Mouse (Mus musculus) thymus, adult 18-20 months (tissue): ENCODE results near the gene Aldh1a1.
"Not testable (repeated sequence)": the region's sequence is repeated elsewhere in the genome, so short reads cannot be mapped to it uniquely, and the experiment has no call there.

Experiments used
- DNase-seq, 2 experiments: peaks; one replicate each; pipeline ENCODE4 v3.0.0; 2022; ENCODE audit warnings: mixed read lengths in 2 of 2

The Aldh1a1 gene

DNA sequence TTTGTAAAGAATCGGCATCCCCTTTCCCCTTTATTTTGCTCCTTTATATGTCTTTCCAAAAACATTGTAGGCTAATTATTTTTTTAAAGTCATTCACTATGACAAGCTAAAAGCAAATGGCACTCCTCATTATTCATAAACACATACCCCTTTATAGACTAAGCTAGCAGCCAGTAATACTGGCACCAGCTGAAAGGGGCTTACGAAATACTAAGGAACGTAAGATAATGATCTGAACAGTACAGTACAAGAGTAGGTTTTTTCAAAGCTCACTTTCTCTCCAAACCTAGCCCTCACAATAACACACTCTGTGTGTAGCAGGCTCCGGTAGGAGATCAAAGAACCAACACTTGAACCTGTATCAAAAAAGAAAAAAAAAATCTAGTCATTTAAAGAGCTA, 64.7 kb downstream of the Aldh1a1 start:
- DNase-seq: no peak

DNA sequence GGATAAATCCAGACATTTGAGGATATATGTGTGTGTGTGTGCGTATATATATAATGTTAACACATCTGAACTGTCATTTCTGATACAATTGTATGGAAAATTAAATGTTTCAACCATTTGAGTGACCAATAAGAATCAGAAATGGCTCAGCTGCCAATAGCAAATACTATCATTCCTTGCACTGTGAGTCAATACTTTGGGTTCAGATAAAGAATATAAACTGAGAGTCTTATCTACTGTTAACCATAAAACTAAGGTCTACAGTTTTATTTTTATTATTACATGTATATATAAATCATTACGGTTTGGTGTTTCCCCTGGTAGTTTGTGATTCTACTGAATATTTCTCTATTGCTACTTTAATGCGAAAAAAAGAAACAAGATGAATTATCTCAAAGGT, 65.6 kb downstream of the Aldh1a1 start:
- no peak for DNase-seq

DNA sequence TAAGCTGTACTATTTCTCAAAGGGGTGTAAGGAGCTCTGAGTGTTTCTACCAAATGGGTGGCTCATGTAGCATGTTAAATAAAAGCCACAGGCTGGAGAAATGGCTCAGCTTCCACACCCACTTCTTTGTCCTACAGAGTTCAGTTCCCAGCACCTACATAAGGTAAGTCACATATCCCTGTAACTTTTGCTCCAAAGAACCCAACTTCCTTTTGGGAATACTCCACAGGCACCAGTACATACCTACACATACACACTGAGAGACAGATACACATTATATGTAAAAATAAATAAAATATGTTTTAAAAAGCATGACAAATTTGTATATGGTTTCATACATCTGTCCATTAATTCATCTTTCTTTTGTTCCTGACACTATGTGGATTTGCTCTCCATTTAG, 66.0 kb downstream of the Aldh1a1 start:
- no peak for DNase-seq

DNA sequence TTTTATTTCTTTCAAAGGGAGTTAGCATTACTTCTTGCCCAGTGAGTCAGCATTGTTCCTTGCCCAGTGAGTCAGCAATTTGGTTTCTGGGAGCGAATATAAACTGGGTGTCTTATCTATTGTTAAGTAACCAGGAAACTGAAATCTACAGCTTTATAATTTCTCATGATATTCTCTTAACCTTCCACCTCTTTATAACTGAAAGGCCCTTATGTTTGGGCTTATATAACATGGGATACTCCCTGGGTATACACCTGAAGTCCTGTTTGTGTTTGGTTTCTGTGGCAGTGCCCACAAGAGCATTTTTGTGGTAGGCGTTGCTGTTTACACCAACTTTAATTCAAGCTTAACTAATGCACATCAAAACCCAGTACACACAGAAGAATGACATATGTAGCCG, 66.4 kb downstream of the Aldh1a1 start:
- DNase-seq: no peak

DNA sequence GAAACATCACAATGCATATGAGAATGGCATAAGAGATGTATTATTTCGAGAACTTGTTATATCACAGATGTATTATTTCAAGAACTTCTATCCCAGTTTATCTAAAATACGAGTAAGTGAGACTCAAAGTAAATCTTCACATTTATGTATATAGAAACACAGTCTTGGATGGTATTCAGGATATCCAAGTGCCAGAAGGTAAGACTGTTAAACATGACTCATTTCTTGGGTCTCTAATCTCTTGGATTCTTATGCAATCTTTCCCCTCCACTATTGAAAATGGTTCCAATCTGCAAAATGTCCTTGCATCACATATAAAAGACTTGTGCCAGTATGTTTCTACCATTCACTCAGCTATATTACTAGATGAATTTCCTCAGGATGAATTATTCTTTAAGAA, 67.4 kb downstream of the Aldh1a1 start:
- no peak for DNase-seq

DNA sequence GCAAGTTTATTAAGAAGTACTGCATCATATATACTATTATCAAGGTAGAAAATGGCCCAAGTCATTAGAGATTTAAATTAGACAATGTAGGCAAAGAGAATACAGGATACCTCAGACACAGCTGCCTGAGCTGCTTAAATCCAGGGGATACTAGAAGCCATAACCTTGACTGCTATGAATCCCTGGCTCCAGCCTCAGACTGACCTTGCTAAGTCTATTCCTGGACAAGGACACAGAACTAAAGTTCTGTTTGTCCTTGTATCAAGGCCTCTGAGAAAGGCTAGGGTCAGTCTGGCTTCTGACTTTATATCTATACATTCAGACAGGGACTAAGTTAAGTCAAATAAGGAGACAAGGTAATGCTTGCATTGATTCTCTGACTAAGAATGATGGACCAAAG, 69.9 kb downstream of the Aldh1a1 start:
- DNase-seq: no peak

DNA sequence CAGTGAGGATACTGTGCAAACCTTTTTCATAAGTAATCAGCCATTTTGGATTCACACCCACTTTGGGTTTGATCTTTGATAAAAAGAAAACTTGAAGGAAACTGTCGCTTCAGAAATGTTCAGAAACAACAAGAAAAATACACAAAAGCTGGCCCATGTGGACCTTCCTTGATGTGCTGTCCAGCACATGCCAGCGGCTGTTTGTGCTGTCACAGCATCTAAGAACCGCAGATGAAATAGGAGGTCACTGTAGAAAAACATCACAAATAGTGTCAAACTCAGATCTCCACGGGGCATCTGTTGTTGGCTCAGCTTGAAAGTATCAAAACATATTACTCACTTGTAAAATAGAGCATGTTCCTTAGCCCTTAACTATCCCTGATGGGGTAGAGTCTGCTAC, 73.8 kb downstream of the Aldh1a1 start:
- DNase-seq: no peak

DNA sequence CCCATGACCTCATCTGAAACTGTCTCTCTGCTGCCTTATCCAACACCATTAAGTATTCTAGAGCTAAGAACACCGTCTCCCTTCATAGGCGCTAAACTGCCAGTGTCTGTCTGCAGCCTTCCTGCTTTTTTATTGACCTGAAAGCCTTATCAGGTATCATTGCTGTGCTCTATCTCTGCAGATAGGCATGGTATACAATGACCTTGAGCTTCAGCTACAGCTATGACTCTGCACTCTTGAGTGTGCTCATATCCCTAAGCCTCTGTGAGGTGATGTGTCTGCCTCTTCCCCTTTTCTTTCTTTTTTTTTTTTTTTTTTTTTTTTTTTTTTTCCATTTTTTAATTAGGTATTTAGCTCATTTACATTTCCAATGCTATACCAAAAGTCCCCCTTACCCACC, 74.5 kb downstream of the Aldh1a1 start:
- DNase-seq: no peak

DNA sequence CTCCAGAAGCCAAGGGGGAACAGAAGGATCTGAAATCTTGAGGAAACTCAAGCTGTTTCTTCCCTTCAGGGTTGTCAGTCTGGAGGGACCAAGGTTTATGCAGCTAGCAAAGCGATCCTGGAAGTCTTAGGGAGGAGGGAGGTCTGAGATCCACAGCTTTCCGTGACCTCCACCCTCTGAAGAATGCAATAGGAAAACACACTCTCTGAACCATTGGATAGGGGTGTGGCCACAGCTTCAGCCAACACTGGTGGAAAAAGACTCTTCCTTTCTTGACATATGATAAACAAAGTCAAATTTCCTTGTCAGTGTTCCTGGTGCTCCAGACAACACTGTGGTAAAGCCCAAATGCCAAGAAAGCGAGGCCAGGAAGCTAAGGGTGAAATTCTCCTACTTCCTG, 84.5 kb downstream of the Aldh1a1 start:
- no peak for DNase-seq

DNA sequence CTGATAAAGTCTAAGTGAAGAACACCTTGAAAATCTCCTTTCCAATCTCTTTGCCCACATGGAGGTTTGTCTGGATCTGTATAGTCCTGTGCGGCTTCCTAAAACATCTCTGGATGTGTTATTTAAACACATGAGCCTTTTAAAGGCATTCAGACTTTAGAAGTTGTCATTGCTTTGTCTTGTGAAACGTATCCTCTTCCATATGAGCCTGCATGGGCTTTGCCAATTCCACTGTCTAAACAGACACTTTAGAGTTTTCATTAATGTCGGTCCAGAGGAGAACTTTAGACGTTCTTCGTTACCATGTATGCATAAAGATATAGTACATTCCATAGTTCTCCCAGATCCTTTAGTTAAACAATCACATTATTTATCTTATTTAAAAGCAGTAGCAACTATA, 84.9 kb downstream of the Aldh1a1 start:
- no peak for DNase-seq

DNA sequence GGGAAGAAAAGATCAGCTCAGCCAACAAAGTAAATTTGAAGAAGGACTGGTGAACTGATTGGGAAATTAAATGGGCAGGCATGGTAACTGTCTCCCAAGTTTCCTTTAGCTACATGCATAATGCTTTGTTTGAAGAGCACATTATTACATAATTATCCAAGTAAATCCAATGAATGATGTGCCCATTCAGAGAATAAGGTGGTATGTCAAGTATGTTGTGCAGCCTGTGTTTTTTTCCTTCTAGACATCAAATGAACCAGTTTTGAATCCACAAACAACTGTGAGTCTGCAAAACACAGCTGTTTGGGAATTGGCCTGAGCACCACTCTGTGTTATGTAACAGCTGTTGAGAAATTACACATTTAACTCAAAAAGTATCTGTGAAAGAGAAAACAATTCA, 107.4 kb downstream of the Aldh1a1 start:
- DNase-seq: no peak

DNA sequence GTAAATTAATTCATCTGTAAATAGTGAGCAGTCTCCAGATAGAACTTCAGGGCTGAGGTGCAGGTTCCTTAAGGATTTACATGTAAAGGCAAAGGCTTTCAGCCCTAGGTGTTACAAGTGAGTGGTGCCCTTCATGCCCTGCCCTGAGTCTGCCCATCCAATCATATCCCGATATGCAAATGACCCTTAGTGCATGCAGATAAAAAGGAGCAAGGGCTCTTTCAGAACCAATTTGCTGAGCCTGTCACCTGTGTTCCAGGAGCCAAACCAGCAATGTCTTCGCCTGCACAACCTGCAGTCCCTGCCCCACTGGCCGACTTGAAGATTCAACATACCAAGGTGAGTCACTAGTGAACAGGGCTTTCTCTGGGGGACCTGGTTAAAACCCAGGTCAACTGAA, 109.2 kb downstream of the Aldh1a1 start:
- no peak for DNase-seq

DNA sequence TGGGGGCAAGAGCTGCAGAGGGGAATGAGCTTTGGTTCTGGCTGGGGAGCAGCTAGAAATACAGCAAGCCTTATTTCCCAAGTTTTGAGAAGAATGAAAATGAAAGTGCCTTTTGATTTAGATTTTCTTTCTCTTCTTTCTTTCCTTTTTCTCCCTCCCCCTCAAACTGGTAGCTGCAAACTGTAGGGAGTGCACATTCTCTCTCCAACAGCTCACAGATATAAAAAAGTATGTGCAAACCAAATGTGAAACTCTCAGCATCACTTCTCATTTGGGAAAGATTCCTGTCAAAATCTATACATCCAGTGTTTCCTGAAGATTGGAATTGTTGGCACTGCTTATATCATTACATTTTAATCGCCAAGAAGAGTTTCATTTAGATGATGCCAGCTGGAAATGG, 110.7 kb downstream of the Aldh1a1 start:
- DNase-seq: no peak

DNA sequence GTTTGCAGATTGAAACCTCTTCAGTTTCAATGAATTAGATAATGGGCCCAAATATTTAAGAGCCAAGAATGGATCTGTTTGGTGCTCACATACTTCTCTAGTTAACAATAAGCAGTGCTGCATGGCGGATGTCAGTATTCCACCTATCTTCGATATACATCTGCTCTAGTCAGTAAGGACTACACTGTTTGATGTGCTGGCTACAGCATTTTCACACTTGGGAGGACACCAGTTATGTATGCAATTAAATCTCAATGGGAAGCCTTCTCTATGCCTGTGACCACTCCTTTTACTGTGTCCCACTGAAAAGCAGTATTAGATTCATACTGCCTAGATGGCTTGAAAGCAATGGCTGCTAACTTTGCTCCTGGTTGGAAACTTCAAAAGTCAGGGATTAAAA, 111.4 kb downstream of the Aldh1a1 start:
- DNase-seq: no peak

DNA sequence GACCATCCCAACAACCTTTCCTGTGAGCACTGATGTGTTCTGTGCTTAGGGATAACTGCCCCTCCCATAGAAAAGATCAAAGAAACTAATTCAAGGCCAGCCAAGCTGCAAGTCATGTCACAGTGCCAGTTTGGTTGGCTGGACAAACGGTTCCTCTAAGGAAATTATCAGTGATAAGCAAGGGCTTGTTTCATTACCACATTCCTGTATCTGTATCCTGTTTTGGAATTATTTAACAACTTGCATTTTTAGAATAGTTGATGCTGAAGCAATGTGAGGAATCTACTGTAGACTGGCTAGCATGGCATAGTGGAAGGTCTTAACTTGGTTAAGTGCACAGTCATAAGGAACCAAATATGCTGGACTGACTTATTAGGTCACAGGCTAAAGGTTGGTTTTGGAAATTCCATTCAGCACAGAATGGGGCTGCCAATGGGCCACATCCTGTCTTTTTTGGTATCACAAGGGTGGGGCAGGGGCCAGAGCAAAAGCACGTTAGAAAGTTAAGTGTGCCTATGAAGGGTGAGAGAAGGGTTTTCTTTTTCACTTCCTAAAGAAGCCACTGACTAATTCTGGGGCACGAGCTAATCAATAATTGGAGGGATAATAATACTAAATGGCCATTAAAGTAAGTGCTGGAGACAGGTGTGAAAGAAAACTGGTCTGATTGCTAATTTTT, 121.9 kb downstream of the Aldh1a1 start:
- no peak for DNase-seq

DNA sequence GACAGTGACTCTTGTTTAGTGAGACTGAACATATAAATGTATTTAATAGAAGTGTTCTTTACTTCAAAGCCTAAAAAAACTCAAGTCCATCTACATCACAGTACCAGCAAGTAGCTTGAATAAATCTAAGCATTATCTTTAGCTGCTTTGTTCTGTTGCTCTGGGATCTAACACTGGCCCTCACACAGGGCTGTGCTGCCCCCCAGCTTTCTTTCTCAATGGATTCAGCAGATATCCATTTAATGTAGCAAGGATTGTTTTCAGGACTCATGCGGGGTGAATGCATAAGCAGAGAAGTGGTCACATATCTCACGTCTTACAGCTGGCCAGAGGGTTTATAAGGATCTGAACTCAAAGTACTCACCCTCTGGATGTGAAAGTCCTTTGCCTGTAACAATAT, 129.9 kb downstream of the Aldh1a1 start:
- DNase-seq: no peak

DNA sequence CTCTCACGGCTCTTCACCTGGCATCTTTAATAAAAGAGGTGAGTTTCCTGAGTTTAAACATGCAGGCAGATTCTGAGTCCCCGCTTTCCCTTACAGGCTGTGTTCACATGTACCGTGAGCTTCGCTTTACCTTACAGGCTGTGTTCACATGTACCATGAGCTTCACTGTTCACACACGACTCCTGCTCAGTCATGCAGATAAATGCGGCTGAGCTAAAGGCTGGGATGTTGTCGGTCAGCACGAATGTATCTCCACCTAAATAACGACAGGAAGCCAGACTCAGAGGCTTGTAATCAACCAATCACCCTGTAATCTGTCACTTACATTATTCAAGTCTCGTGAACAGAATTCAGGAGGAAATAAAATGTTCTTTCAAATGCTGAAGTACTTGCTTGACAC, 130.9 kb downstream of the Aldh1a1 start:
- no peak for DNase-seq

DNA sequence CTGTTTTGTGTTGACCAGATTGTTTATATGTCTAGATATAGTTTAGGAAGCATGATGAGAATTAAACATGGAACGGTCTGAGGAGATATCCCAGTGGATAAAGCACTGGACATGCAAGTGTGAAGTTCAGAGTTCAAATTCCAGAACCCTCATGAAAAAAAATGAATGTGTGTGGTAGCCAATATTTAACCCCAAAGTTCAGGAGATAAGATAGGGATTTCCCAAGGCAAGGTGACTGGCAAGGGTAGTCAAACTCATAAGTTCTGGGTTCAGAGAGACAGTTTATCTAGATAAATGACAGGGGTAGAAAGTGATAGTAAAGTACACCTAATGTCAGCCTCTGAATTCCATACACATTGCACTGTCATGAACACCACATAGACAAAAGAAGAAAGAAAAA, 138.5 kb downstream of the Aldh1a1 start:
- no peak for DNase-seq

DNA sequence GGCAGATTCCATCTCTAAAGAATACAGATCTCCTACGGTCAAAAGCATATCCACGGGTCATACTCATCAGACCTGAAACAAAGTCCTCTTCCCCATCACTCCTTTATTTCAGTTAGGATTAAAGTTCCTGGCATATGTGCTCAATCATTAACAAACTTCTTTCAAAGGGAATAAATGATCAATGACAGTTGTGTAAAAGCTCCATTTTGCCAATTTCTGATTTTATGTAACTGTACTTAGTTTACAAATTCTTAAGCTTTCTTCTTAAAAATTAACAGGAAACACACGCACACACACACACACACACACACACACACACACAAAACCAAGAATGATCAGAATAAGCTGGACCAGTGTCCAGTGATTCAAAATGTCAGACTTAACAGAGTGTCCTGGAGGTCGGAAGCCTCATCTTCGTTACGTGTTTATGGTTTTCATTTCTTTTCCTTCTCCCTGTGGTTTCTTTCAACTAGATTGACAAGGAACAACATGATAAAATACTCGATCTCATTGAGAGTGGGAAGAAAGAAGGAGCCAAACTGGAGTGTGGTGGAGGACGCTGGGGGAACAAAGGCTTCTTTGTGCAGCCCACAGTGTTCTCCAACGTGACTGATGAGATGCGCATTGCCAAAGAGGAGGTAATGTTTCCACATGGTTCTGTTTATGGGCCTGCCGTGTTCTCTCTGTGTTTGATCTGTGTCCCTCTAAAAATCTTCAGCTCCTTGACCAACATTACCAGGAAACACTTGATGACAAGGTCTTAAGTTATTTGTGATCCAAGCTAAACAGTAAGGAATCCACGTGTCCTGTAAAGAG, 141.6 kb downstream of the Aldh1a1 start:
- no peak for DNase-seq

DNA sequence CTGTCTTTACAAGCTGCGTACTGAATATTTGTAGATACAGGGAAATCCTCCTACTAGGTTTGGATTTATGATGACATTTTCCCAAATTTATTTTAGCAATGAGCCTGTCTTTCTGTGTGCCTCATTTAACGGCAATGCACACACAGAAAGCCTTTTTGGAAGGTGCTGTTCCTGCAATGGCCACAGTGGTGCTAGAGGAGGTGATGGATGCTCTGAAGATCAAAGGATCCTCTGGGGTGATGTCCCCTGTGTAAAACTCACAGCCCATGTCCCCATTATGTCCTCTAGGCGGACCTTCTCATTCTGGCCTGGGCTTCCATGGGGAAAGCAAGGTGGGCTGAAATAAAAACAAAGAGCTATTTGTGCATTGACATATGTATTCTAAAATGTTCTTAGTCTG, 151.8 kb downstream of the Aldh1a1 start:
- no peak for DNase-seq

DNA sequence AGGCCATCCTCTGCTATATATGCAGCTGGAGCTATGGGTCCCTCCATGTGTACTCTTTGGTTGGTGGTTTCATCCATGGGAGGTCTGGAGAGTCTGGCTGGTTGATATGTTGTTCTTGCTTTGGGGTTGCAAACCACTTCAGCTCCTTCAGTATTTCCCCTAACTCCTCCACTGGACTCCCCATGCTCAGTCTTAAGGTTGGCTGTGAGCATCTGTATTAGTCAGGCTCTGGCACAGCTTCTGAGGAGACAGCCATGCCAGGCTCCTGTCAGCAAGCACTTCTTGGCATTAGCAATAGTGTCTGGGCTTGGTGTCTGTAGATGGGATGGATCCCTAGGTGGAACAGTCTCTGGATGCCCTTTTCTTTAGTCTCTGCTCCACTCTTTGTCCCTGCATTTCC, 155.0 kb downstream of the Aldh1a1 start:
- not testable (repeated sequence) for DNase-seq

DNA sequence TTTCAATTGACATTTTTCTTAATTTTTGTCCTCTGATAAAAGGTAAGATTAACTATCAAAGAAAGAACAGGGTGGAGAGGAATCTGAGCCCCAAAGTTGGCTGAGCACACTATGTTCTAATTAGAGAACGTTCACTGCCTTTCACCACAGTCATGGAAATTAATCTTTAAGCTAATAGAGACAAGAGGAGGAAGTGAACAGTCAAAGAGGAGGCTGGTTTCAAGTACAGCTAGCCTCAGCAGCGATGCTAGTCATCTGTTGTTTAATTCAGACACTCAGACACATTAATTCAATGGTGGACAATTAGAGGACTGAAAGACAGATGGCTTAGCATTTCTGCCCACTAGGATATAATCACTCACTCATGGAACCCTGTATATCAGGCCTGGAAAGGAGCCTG, 157.5 kb downstream of the Aldh1a1 start:
- no peak for DNase-seq

DNA sequence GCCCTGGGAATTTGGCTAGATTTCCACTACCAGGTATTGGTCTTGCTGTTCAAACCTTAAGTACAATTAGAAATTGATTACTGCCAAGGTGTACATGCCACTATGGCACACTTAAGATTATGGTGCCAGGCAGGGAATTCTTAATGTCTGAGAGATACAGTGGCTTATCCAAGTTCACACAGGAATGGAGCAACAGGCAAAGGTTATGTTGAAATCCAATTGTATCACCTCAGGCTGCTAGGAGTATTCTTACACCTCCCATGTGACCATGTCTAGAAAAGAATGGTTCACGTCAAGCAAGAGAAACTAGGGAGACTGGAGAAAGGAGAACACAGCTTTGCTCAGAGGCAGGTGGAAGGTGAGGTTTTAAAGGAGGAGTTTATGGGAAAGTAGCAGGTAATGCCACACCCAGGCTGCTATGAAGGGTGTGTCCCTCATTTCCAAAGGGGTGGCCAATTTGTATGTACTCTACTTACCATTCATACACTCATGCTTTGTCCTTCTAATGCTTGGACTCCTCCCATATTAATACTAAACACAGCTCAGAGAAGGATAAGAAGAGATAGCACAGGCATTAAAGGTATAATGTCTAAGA, 160.7 kb downstream of the Aldh1a1 start:
- no peak for DNase-seq

DNA sequence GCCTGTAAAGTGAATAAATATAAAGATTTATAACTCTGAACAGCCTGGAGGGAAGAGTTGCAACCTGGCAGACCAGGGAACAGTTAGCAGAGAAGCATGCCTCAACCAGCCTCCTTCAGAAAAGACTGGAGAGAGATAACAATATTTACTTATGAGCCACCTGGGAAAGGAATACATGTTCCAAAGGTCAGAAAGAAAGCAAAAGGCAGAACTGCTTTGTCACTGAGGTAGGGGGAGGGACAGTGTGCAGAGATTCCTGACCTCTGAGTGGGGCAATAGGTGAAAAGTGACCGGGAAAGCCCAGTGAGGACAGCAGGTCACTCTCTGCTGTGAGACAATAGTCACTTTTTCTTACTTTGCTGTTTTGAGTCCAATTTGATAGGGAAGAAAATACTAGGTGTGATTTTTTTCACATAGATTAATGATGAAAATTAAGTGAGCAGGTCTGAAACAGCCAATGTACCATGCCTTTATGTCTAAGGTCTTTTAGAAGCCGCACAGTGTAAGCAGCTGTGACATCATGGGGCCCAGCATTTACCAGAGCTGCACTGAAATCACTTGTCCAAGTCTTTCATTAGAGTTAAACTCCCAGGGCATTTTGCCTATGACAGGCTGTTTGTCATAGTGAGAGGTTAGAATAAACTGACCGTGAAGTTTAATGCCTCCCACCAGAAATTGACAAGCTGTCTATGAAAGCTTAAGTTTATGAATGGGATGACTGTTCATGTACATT, 161.8 kb downstream of the Aldh1a1 start:
- no peak for DNase-seq
